Mouse (Mus musculus): ENCODE results near the gene Dnm3. TPM values are rescaled to one million over a fixed set of nuclear protein-coding genes. Genes with fewer than 3 reads are reported as not detected.

The Dnm3 gene
- polyA plus RNA-seq, 1 experiment, result 1.6 TPM

DNA sequence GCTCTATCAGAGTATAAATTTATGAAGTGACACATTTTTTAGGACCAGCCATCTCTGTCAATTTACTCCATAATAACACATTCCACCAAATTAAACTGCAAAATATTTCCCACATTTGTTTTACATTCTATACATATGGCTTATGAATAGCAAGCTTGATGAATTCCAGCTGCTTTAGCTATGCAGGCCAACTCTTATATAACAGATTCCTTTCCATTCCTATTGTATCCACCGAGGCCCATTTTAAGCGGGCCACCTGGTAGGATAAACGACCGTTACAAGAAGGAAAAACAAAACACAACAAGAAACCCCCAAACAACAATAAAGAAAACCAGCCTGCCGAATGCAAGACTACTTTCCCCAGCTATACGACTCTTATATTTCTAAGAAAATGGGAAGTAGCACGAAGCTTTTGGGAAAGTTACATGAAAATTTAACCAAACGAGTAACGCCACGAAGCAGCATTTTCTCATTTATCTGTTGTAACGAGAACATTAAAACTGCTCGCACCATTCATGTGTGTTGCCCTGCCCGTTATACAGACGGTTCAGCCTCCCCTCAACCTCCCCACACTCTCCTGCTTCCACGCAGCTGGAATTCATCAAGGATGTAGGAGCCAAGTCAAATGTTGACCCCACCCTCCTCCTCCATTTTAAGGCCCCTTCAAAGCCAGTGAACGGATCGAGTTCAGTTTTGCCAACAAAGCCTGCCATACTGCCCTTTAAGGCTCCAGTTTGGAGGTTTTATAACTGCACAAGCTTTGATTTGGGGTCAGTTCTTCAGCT, 403.0 kb downstream of the Dnm3 start:
- Histone ChIP-seq H3K36me3 (ENCODE audit: control insufficient read depth, insufficient read depth) (no peaks in the 10 kb centered on the region), H3ac (ENCODE audit: control insufficient read depth, insufficient read length, low read depth) (no peak overlapping the region), H3K27me3 (ENCODE audit: control insufficient read depth, insufficient read depth, insufficient read length) (no peaks in the 10 kb centered on the region), H3K79me3 (ENCODE audit: low read depth) (no peaks in the 10 kb centered on the region), H3K4me3 (ENCODE audit: insufficient read depth, poor library complexity, severe bottlenecking) (no peak overlapping the region), H3K79me2 (ENCODE audit: control insufficient read depth, insufficient read depth) (no peaks in the 10 kb centered on the region)
- TF ChIP-seq FOSL1 (IDR thresholded peaks at IDR 0.05; ENCODE audit: insufficient read depth, low read length, poor library complexity, severe bottlenecking), result no peak

GRCm38 (mm10) chr1:162072917-162073578, 404.8 kb downstream of the Dnm3 start:
- Histone ChIP-seq H3K36me3 (ENCODE audit: control insufficient read depth, insufficient read depth) (no peaks in the 10 kb centered on the region), H3K79me3 (ENCODE audit: low read depth) (no peaks in the 10 kb centered on the region), H3K79me2 (ENCODE audit: control insufficient read depth, insufficient read depth) (no peaks in the 10 kb centered on the region), H3ac (ENCODE audit: control insufficient read depth, insufficient read length, low read depth) (no peak overlapping the region), H3K27me3 (ENCODE audit: control insufficient read depth, insufficient read depth, insufficient read length) (no peaks in the 10 kb centered on the region), H3K4me3 (ENCODE audit: insufficient read depth, poor library complexity, severe bottlenecking) (no peak overlapping the region)
- TF ChIP-seq USF1 (IDR thresholded peaks at IDR 0.05; ENCODE audit: low read depth) (no peak), MYOG (IDR thresholded peaks at IDR 0.05; ENCODE audit: control insufficient read depth, extremely low read depth, insufficient read length) (no peak), CEBPB (IDR thresholded peaks at IDR 0.05; ENCODE audit: low read depth) (no peak)

GRCm38 (mm10) chr1:162053608-162054007, 424.2 kb downstream of the Dnm3 start:
- no peak overlapping the region for H3K4me3 ChIP-seq (ENCODE audit: insufficient read depth, poor library complexity, severe bottlenecking)
- H3K79me3 ChIP-seq (ENCODE audit: low read depth), result no peaks in the 10 kb centered on the region
- H3K79me2 ChIP-seq (ENCODE audit: control insufficient read depth, insufficient read depth), result no peaks in the 10 kb centered on the region
- TF ChIP-seq FOSL1 (IDR thresholded peaks at IDR 0.05; ENCODE audit: insufficient read depth, low read length, poor library complexity, severe bottlenecking) (no peak), MAX (IDR thresholded peaks at IDR 0.05) (no peak), USF1 (IDR thresholded peaks at IDR 0.05; ENCODE audit: low read depth) (no peak), CEBPB (IDR thresholded peaks at IDR 0.05; ENCODE audit: low read depth) (no peak), MYOG (IDR thresholded peaks at IDR 0.05; ENCODE audit: control insufficient read depth, extremely low read depth, insufficient read length) (no peak), MYOD1 (IDR thresholded peaks at IDR 0.05; ENCODE audit: control insufficient read depth, insufficient read length, low read depth) (no peak), CTCF (IDR thresholded peaks at IDR 0.05; ENCODE audit: control insufficient read depth, insufficient read depth, insufficient read length) (no peak)
- H3K36me3 ChIP-seq (ENCODE audit: control insufficient read depth, insufficient read depth), result no peaks in the 10 kb centered on the region
- no peaks in the 10 kb centered on the region for H3K27me3 ChIP-seq (ENCODE audit: control insufficient read depth, insufficient read depth, insufficient read length)
- no peak overlapping the region for H3ac ChIP-seq (ENCODE audit: control insufficient read depth, insufficient read length, low read depth)

DNA sequence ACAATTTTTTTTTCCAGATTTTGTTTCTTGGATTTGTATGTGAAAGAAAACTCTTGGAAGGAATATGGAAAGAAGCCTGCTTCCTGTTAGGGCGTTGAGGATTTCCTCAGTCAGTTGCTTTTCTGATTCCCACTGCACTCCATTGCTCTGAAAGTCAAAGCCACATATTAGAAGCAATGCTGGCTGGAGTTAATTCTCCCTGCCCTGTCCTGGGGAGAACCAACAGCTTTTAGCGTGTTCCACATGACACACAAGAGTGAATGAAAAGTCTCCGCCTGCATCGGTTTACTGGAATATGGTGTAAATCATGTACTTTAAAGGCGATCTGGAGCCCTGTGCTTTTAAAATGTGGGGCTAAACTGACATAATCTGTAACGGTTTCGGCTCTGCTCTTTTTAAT, 424.6 kb downstream of the Dnm3 start:
- Histone ChIP-seq H3K4me3 (ENCODE audit: insufficient read depth, poor library complexity, severe bottlenecking) (no peak overlapping the region), H3ac (ENCODE audit: control insufficient read depth, insufficient read length, low read depth) (no peak overlapping the region), H3K27me3 (ENCODE audit: control insufficient read depth, insufficient read depth, insufficient read length) (no peaks in the 10 kb centered on the region), H3K79me2 (ENCODE audit: control insufficient read depth, insufficient read depth) (no peaks in the 10 kb centered on the region), H3K79me3 (ENCODE audit: low read depth) (no peaks in the 10 kb centered on the region), H3K36me3 (ENCODE audit: control insufficient read depth, insufficient read depth) (no peaks in the 10 kb centered on the region)
- TF ChIP-seq CEBPB (IDR thresholded peaks at IDR 0.05; ENCODE audit: low read depth) (no peak), CTCF (IDR thresholded peaks at IDR 0.05; ENCODE audit: control insufficient read depth, insufficient read depth, insufficient read length) (no peak), MYOG (IDR thresholded peaks at IDR 0.05; ENCODE audit: control insufficient read depth, extremely low read depth, insufficient read length) (no peak), FOSL1 (IDR thresholded peaks at IDR 0.05; ENCODE audit: insufficient read depth, low read length, poor library complexity, severe bottlenecking) (no peak), MAX (IDR thresholded peaks at IDR 0.05) (no peak), USF1 (IDR thresholded peaks at IDR 0.05; ENCODE audit: low read depth) (no peak), MYOD1 (IDR thresholded peaks at IDR 0.05; ENCODE audit: control insufficient read depth, insufficient read length, low read depth) (no peak)

DNA sequence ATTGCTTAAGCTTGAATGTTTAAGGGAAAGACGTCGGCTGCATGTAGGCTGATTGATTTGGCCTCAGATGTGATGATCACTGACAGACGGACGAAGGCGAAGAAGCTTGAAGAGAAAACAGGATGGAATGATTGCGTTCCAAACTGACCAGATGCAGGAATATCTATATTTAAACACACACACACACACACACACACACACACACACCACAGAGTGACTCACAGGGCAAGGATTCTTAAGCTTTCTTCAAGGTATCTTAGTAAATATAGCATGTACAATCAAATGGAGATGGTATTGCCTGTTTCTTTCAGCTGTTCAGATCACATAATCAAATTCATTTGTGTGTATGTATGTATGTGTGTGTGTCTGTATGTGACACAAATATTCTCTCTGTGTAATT, 425.1 kb downstream of the Dnm3 start:
- no peaks in the 10 kb centered on the region for H3K36me3 ChIP-seq (ENCODE audit: control insufficient read depth, insufficient read depth)
- no peaks in the 10 kb centered on the region for H3K79me3 ChIP-seq (ENCODE audit: low read depth)
- no peaks in the 10 kb centered on the region for H3K27me3 ChIP-seq (ENCODE audit: control insufficient read depth, insufficient read depth, insufficient read length)
- TF ChIP-seq MYOD1 (IDR thresholded peaks at IDR 0.05; ENCODE audit: control insufficient read depth, insufficient read length, low read depth) (no peak), FOSL1 (IDR thresholded peaks at IDR 0.05; ENCODE audit: insufficient read depth, low read length, poor library complexity, severe bottlenecking) (no peak), USF1 (IDR thresholded peaks at IDR 0.05; ENCODE audit: low read depth) (no peak), MYOG (IDR thresholded peaks at IDR 0.05; ENCODE audit: control insufficient read depth, extremely low read depth, insufficient read length) (no peak), CTCF (IDR thresholded peaks at IDR 0.05; ENCODE audit: control insufficient read depth, insufficient read depth, insufficient read length) (no peak), MAX (IDR thresholded peaks at IDR 0.05) (no peak), CEBPB (IDR thresholded peaks at IDR 0.05; ENCODE audit: low read depth) (no peak)
- no peak overlapping the region for H3ac ChIP-seq (ENCODE audit: control insufficient read depth, insufficient read length, low read depth)
- no peak overlapping the region for H3K4me3 ChIP-seq (ENCODE audit: insufficient read depth, poor library complexity, severe bottlenecking)
- no peaks in the 10 kb centered on the region for H3K79me2 ChIP-seq (ENCODE audit: control insufficient read depth, insufficient read depth)

DNA sequence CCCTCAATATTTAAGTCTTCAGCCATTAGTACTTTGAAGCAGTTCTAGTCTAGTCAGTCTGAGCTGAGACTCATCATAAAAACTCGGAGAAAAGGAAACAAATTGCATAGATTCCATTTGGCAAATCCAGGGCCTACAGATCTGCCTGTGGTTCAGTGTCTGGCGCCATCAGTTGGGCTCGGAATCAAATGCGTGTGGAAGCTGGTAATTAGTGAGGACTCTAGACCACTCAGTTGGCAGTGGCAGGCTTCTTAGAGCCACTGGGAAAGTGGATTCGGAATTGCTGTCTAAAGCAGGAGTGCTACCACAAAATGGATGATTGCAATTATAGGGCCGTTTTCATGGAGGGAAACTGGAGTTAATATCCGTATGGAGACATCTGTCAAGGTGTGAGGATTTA, 425.7 kb downstream of the Dnm3 start:
- no peak for TF ChIP-seq CEBPB (IDR thresholded peaks at IDR 0.05; ENCODE audit: low read depth)
- no peak for TF ChIP-seq FOSL1 (IDR thresholded peaks at IDR 0.05; ENCODE audit: insufficient read depth, low read length, poor library complexity, severe bottlenecking)
- no peak for TF ChIP-seq MYOD1 (IDR thresholded peaks at IDR 0.05; ENCODE audit: control insufficient read depth, insufficient read length, low read depth)
- TF ChIP-seq USF1 (IDR thresholded peaks at IDR 0.05; ENCODE audit: low read depth), result no peak
- TF ChIP-seq MAX (IDR thresholded peaks at IDR 0.05), result no peak
- no peaks in the 10 kb centered on the region for H3K79me2 ChIP-seq (ENCODE audit: control insufficient read depth, insufficient read depth)
- no peaks in the 10 kb centered on the region for H3K27me3 ChIP-seq (ENCODE audit: control insufficient read depth, insufficient read depth, insufficient read length)
- H3ac ChIP-seq (ENCODE audit: control insufficient read depth, insufficient read length, low read depth), result no peak overlapping the region
- H3K79me3 ChIP-seq (ENCODE audit: low read depth), result no peaks in the 10 kb centered on the region
- no peak overlapping the region for H3K4me3 ChIP-seq (ENCODE audit: insufficient read depth, poor library complexity, severe bottlenecking)
- H3K36me3 ChIP-seq (ENCODE audit: control insufficient read depth, insufficient read depth), result no peaks in the 10 kb centered on the region

Data from C2C12 (cell line).